Mouse (Mus musculus): Measurements from ENCODE around the gene Ngef. TPM values are rescaled to one million over a fixed set of nuclear protein-coding genes. Genes with fewer than 3 reads are reported as not detected.

Ngef gene
- polyA plus RNA-seq, 1 experiment from 2014 or later: 36.4 TPM

GRCm38 (mm10) chr1:87534118-87534517 lies 39.6 kb downstream of the Ngef start:
- ATAC-seq: no peak
- Histone ChIP-seq H3K4me3 (replicated peaks; ENCODE audit: low read length) (no peak overlapping the region), H3K27ac (ENCODE audit: low read length) (no peak overlapping the region), H3K27me3 (replicated peaks; ENCODE audit: control insufficient read depth, insufficient read depth, low read length) (no peaks in the 10 kb centered on the region), H3K9ac (replicated peaks; ENCODE audit: low read depth, low read length) (no peak overlapping the region), H3K36me3 (ENCODE audit: control insufficient read depth, insufficient read depth) (no peaks in the 10 kb centered on the region), H3K4me1 (replicated peaks; ENCODE audit: control insufficient read depth, insufficient read depth, low read length) (no peaks in the 10 kb centered on the region), H3K4me2 (ENCODE audit: low read length) (no peak overlapping the region), H3K9me3 (ENCODE audit: control insufficient read depth, low read length) (no peaks in the 10 kb centered on the region)
- WGBS: 86% methylated on average over 3 of the region's 3 CpGs

- H3K27me3 ChIP-seq (replicated peaks; ENCODE audit: control insufficient read depth, insufficient read depth, low read length): no peaks in the 10 kb centered on the region
- H3K4me1 ChIP-seq (replicated peaks; ENCODE audit: control insufficient read depth, insufficient read depth, low read length): no peaks in the 10 kb centered on the region
- WGBS: 73% methylated on average over 4 of the region's 4 CpGs
- H3K9me3 ChIP-seq (ENCODE audit: control insufficient read depth, low read length): no peaks in the 10 kb centered on the region
- H3K4me2 ChIP-seq (ENCODE audit: low read length): no peak overlapping the region
- H3K36me3 ChIP-seq (ENCODE audit: control insufficient read depth, insufficient read depth): no peaks in the 10 kb centered on the region
- no peak for ATAC-seq
- H3K9ac ChIP-seq (replicated peaks; ENCODE audit: low read depth, low read length): no peak overlapping the region
- H3K27ac ChIP-seq (ENCODE audit: low read length): no peak overlapping the region
- no peak overlapping the region for H3K4me3 ChIP-seq (replicated peaks; ENCODE audit: low read length)
These were observed 41.3 kb downstream of the Ngef start for GRCm38 (mm10) chr1:87532346-87532745.

GRCm38 (mm10) chr1:87527191-87527590 lies 46.5 kb downstream of the Ngef start:
- 68% methylated on average over 9 of the region's 9 CpGs for WGBS

GRCm38 (mm10) chr1:87525041-87525440 lies 48.6 kb downstream of the Ngef start:
- no peak overlapping the region for H3K9ac ChIP-seq (replicated peaks; ENCODE audit: low read depth, low read length)
- H3K9me3 ChIP-seq (ENCODE audit: control insufficient read depth, low read length): no peaks in the 10 kb centered on the region
- no peak for ATAC-seq
- H3K4me3 ChIP-seq (replicated peaks; ENCODE audit: low read length): no peak overlapping the region
- WGBS: 90% methylated on average over 7 of the region's 7 CpGs
- H3K27ac ChIP-seq (ENCODE audit: low read length): no peak overlapping the region
- no peaks in the 10 kb centered on the region for H3K27me3 ChIP-seq (replicated peaks; ENCODE audit: control insufficient read depth, insufficient read depth, low read length)
- H3K4me1 ChIP-seq (replicated peaks; ENCODE audit: control insufficient read depth, insufficient read depth, low read length): no peaks in the 10 kb centered on the region
- no peak overlapping the region for H3K4me2 ChIP-seq (ENCODE audit: low read length)
- no peaks in the 10 kb centered on the region for H3K36me3 ChIP-seq (ENCODE audit: control insufficient read depth, insufficient read depth)

More at GRCm38 (mm10) chr1:87527191-87527590, 46.5 kb downstream of the Ngef start:
- Histone ChIP-seq H3K9me3 (ENCODE audit: control insufficient read depth, low read length) (no peaks in the 10 kb centered on the region), H3K4me2 (ENCODE audit: low read length) (no peak overlapping the region), H3K9ac (replicated peaks; ENCODE audit: low read depth, low read length) (no peak overlapping the region), H3K27me3 (replicated peaks; ENCODE audit: control insufficient read depth, insufficient read depth, low read length) (no peaks in the 10 kb centered on the region), H3K4me1 (replicated peaks; ENCODE audit: control insufficient read depth, insufficient read depth, low read length) (no peaks in the 10 kb centered on the region), H3K36me3 (ENCODE audit: control insufficient read depth, insufficient read depth) (no peaks in the 10 kb centered on the region), H3K4me3 (replicated peaks; ENCODE audit: low read length) (no peak overlapping the region), H3K27ac (ENCODE audit: low read length) (no peak overlapping the region)
- no peak for ATAC-seq

- Histone ChIP-seq H3K27me3 (replicated peaks; ENCODE audit: control insufficient read depth, insufficient read depth, low read length) (no peaks in the 10 kb centered on the region), H3K4me3 (replicated peaks; ENCODE audit: low read length) (no peak overlapping the region), H3K36me3 (ENCODE audit: control insufficient read depth, insufficient read depth) (no peaks in the 10 kb centered on the region), H3K4me2 (ENCODE audit: low read length) (no peak overlapping the region), H3K9ac (replicated peaks; ENCODE audit: low read depth, low read length) (no peak overlapping the region), H3K4me1 (replicated peaks; ENCODE audit: control insufficient read depth, insufficient read depth, low read length) (no peaks in the 10 kb centered on the region), H3K9me3 (ENCODE audit: control insufficient read depth, low read length) (no peaks in the 10 kb centered on the region), H3K27ac (ENCODE audit: low read length) (no peak overlapping the region)
- ATAC-seq: no peak
- 55% methylated on average over 1 of the region's 1 CpGs for WGBS
These were observed 52.1 kb downstream of the Ngef start for GRCm38 (mm10) chr1:87521523-87521922.

GRCm38 (mm10) chr1:87520467-87520866 lies 53.2 kb downstream of the Ngef start:
- H3K4me1 ChIP-seq (replicated peaks; ENCODE audit: control insufficient read depth, insufficient read depth, low read length): no peaks in the 10 kb centered on the region
- no peak overlapping the region for H3K4me3 ChIP-seq (replicated peaks; ENCODE audit: low read length)
- no peak overlapping the region for H3K4me2 ChIP-seq (ENCODE audit: low read length)
- H3K27ac ChIP-seq (ENCODE audit: low read length): no peak overlapping the region
- no peak for ATAC-seq
- H3K9me3 ChIP-seq (ENCODE audit: control insufficient read depth, low read length): no peaks in the 10 kb centered on the region
- no peak overlapping the region for H3K9ac ChIP-seq (replicated peaks; ENCODE audit: low read depth, low read length)
- no peaks in the 10 kb centered on the region for H3K27me3 ChIP-seq (replicated peaks; ENCODE audit: control insufficient read depth, insufficient read depth, low read length)
- no peaks in the 10 kb centered on the region for H3K36me3 ChIP-seq (ENCODE audit: control insufficient read depth, insufficient read depth)

- Histone ChIP-seq H3K9me3 (ENCODE audit: control insufficient read depth, low read length) (no peaks in the 10 kb centered on the region), H3K36me3 (ENCODE audit: control insufficient read depth, insufficient read depth) (no peaks in the 10 kb centered on the region), H3K4me1 (replicated peaks; ENCODE audit: control insufficient read depth, insufficient read depth, low read length) (peaks cover 10% of the 10 kb centered on the region), H3K9ac (replicated peaks; ENCODE audit: low read depth, low read length) (no peak overlapping the region), H3K4me3 (replicated peaks; ENCODE audit: low read length) (peak overlapping the region; percentile 83), H3K27ac (ENCODE audit: low read length) (no peak overlapping the region), H3K4me2 (ENCODE audit: low read length) (peak overlapping the region; percentile 95), H3K27me3 (replicated peaks; ENCODE audit: control insufficient read depth, insufficient read depth, low read length) (peaks cover 16% of the 10 kb centered on the region)
- ATAC-seq: peak; percentile 18; the same call in 1 of the 2 replicates
- WGBS: 9% methylated on average over 5 of the region's 5 CpGs
These were observed 62.8 kb downstream of the Ngef start for GRCm38 (mm10) chr1:87510845-87511244.

GRCm38 (mm10) chr1:87510166-87510691 lies 63.4 kb downstream of the Ngef start:
- peak overlapping the region; percentile 83 for H3K4me3 ChIP-seq (replicated peaks; ENCODE audit: low read length)
- WGBS: under 1% methylated on average over 35 of the region's 61 CpGs
- ATAC-seq: peak; percentile 93
- H3K9ac ChIP-seq (replicated peaks; ENCODE audit: low read depth, low read length): peak overlapping the region; percentile 87
- no peaks in the 10 kb centered on the region for H3K36me3 ChIP-seq (ENCODE audit: control insufficient read depth, insufficient read depth)
- peaks cover 10% of the 10 kb centered on the region for H3K4me1 ChIP-seq (replicated peaks; ENCODE audit: control insufficient read depth, insufficient read depth, low read length)
- no peak overlapping the region for H3K27ac ChIP-seq (ENCODE audit: low read length)
- H3K9me3 ChIP-seq (ENCODE audit: control insufficient read depth, low read length): no peaks in the 10 kb centered on the region
- peak overlapping the region; percentile 95 for H3K4me2 ChIP-seq (ENCODE audit: low read length)
- H3K27me3 ChIP-seq (replicated peaks; ENCODE audit: control insufficient read depth, insufficient read depth, low read length): peaks cover 16% of the 10 kb centered on the region

- H3K4me2 ChIP-seq (ENCODE audit: low read length): peak within 1 kb of the TSS; percentile 95
- 2% methylated on average over 56 of the region's 56 CpGs for WGBS
- no peaks in the 10 kb centered on the region for H3K36me3 ChIP-seq (ENCODE audit: control insufficient read depth, insufficient read depth)
- H3K9me3 ChIP-seq (ENCODE audit: control insufficient read depth, low read length): no peaks in the 10 kb centered on the region
- H3K27ac ChIP-seq (ENCODE audit: low read length): no peak within 1 kb of the TSS
- H3K4me3 ChIP-seq (replicated peaks; ENCODE audit: low read length): peak within 1 kb of the TSS; percentile 83
- H3K4me1 ChIP-seq (replicated peaks; ENCODE audit: control insufficient read depth, insufficient read depth, low read length): peaks cover 10% of the 10 kb centered on the region
- peak within 1 kb of the TSS; percentile 87 for H3K9ac ChIP-seq (replicated peaks; ENCODE audit: low read depth, low read length)
- peaks cover 16% of the 10 kb centered on the region for H3K27me3 ChIP-seq (replicated peaks; ENCODE audit: control insufficient read depth, insufficient read depth, low read length)
- peak; percentile 20; the same call in 1 of the 2 replicates for ATAC-seq
These were observed 64.0 kb downstream of the Ngef start, which contains the start of gene Neu2 for GRCm38 (mm10) chr1:87509561-87510165. Neu2 (plus strand) TSS chr1:87509889.
